Mouse (Mus musculus): ENCODE data around the gene Galk1. TPM values are rescaled to one million over a fixed set of nuclear protein-coding genes. Genes with fewer than 3 reads are reported as not detected.

Galk1 gene
- polyA plus RNA-seq (2012; ENCODE audit: low replicate concordance): 23.8 and 28.8 TPM in 2 replicates

GRCm38 (mm10) chr11:116012262-116012947 is at the start of gene Galk1:
TSS of gene Galk1 (minus strand) at chr11:116012719.

DNA sequence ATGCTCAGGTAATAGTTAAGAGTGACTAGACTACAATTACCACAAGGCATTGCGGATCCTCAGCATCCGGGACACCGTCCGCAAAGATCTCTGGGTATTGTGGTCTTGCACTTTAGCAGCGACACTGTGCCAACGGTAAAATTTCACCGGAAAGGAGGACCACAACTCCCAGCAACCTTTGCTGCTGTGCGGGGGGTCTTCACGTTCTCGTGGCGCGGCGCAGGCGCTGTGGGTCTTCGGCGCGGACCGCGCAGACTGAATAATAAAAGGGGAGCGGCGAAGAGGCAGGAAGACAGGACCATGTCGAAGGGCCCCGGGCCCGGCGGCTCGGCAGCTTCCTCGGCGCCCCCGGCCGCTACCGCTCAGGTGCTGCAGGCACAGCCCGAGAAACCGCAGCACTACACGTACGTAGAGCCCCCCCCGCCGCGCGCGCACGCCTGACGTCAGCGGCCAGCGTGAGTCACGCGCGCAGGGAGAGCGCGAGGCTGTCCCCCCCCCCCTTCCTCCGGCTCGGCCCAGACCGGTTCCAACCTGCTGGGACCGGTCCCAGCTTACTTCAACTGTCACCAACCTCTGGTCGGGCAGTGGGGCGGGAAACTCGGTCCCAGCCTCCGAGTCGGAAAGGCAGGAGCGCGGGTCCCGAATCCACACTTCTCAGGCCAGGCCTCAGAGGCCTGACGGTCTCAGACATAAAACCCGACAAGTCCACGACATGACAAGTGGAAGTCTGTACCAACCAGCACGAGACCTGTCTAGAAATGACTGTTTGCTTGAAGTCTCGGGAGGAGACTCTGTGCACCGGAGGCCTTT is 17.8 kb upstream of the Galk1 start, which contains the start of gene Unk:
Unk (plus strand) TSS at position 235 of the 810 bp plus-strand sequence.

DNA sequence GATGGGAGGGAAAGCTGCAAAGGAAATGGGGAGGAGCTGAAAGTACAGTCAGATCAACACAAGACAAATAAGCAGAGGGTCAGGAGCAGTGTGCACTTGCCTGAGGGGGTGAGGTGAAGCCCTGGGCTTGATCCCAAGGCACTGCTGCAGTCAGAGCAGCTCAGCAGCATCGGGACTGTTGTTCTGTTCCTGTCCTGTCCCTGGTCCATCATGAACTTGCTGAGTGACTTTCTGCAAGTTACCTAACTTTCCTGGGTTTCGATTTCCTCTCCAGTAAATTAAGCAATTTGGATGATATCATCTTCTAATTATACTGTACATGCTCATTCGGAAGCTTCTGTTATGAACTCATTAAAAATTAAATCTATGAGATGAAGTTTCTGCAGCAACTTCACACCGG is 15.2 kb upstream of the Galk1 start, which contains the start of gene H3f3b:
H3f3b (minus strand) TSS at position 207 of the 400 bp plus-strand sequence.

DNA sequence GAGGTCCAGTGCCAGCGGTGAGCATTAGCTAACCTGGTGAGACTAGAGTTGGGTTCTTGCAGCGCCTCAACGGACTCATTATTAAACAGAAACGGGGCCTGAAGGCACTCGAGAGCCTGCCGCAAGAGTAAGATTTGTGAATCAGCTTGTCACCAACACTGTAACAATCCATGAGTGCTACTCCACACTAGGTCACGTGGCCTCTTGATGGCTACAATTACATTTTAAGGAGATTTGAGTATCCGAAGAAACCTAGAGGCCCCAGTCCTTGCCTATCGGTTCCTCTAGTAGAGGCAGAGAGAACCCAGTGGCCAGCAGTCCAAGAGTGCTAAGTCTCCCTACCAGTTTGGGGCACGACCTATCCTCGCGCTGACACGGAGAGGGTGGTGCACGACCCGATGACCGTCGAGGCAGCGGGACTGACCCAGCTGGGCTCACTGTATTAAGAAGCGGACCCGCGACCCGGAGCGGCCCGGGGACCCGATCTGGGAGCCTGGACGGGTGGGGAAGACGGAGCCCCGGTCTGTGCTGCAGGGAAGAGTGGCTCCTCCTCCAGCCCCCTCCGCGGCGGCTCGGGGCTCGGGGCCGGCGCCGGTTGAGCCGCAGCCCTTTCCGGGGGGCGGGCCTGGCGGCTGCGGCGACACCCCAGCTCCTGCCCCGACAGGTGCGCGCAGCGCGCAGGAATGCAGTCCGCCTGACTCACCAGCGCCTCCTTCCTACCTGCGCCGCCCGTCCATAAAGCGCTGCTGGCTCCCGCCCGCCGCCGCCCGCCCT is 38.0 kb downstream of the Galk1 start, which contains the start of gene Itgb4:
Itgb4 (plus strand) TSS at position 401 of the 774 bp plus-strand sequence.

Other genes starting within 250 kb of the Galk1 start
- gene Tmem94, start 247.3 kb downstream of the Galk1 start, polyA plus RNA-seq (2012; ENCODE audit: low replicate concordance): 45.5 and 78.4 TPM in 2 replicates
- 48.6 and 56.2 TPM in 2 replicates for gene Caskin2, start 199.1 kb downstream of the Galk1 start, polyA plus RNA-seq (2012; ENCODE audit: low replicate concordance)
- gene Tsen54, start 198.0 kb downstream of the Galk1 start, polyA plus RNA-seq (2012; ENCODE audit: low replicate concordance): 49.9 and 89.1 TPM in 2 replicates
- 15.1 and 17.7 TPM in 2 replicates for gene Llgl2, start 188.7 kb downstream of the Galk1 start, polyA plus RNA-seq (2012; ENCODE audit: low replicate concordance)
- gene Myo15b, start 154.3 kb downstream of the Galk1 start, polyA plus RNA-seq (2012; ENCODE audit: low replicate concordance): 0.06 and 0.23 TPM in 2 replicates
- 7.9 and 16.4 TPM in 2 replicates for gene Smim5, start 112.8 kb downstream of the Galk1 start, polyA plus RNA-seq (2012; ENCODE audit: low replicate concordance)
- 0.56 and 1.1 TPM in 2 replicates for gene Smim6, start 100.7 kb downstream of the Galk1 start, polyA plus RNA-seq (2012; ENCODE audit: low replicate concordance)
- 9.0 and 29.2 TPM in 2 replicates for gene Sap30bp, start 79.4 kb downstream of the Galk1 start, polyA plus RNA-seq (2012; ENCODE audit: low replicate concordance)
- gene Recql5, start 79.2 kb downstream of the Galk1 start, polyA plus RNA-seq (2012; ENCODE audit: low replicate concordance): 6.9 and 21.1 TPM in 2 replicates
- 0.16 and 0.41 TPM in 2 replicates for gene Itgb4, start 38.0 kb downstream of the Galk1 start, polyA plus RNA-seq (2012; ENCODE audit: low replicate concordance)
- 400 and 612 TPM in 2 replicates for gene H3f3b, start 15.2 kb upstream of the Galk1 start, polyA plus RNA-seq (2012; ENCODE audit: low replicate concordance)
- 59.7 and 71.3 TPM in 2 replicates for gene Unk, start 17.6 kb upstream of the Galk1 start, polyA plus RNA-seq (2012; ENCODE audit: low replicate concordance)
- gene Unc13d, start 65.2 kb upstream of the Galk1 start, polyA plus RNA-seq (2012; ENCODE audit: low replicate concordance): 404 and 502 TPM in 2 replicates
- gene Wbp2, start 74.3 kb upstream of the Galk1 start, polyA plus RNA-seq (2012; ENCODE audit: low replicate concordance): 429 and 514 TPM in 2 replicates
- gene Trim47, start 114.5 kb upstream of the Galk1 start, polyA plus RNA-seq (2012; ENCODE audit: low replicate concordance): 9.7 and 13.5 TPM in 2 replicates
- 5.0 and 8.5 TPM in 2 replicates for gene Trim65, start 118.4 kb upstream of the Galk1 start, polyA plus RNA-seq (2012; ENCODE audit: low replicate concordance)
- gene Mrpl38, start 126.1 kb upstream of the Galk1 start, polyA plus RNA-seq (2012; ENCODE audit: low replicate concordance): 94.4 and 126 TPM in 2 replicates
- gene Fbf1, start 155.4 kb upstream of the Galk1 start, polyA plus RNA-seq (2012; ENCODE audit: low replicate concordance): 18.5 and 21.7 TPM in 2 replicates
- 56.6 and 72.8 TPM in 2 replicates for gene Ten1, start 186.1 kb upstream of the Galk1 start, polyA plus RNA-seq (2012; ENCODE audit: low replicate concordance)
- gene Acox1, start 186.3 kb upstream of the Galk1 start, polyA plus RNA-seq (2012; ENCODE audit: low replicate concordance): 1.3 and 1.8 TPM in 2 replicates
- gene Evpl, start 225.4 kb upstream of the Galk1 start, polyA plus RNA-seq (2012; ENCODE audit: low replicate concordance): 0.20 TPM in 2 replicates